Mouse (Mus musculus) heart, embryonic 14.5 days (tissue): ENCODE measurements at regions not wholly inside any gene's neighbourhood (a gene's known extent, or its start where the extent isn't known, plus 50 kb on each side); places are given as distances from the start of the nearest gene placed in this dataset.
"Not testable (repeated sequence)": the region's sequence is repeated elsewhere in the genome, so short reads cannot be mapped to it uniquely, and the experiment has no call there.

ENCODE experiments used
- ATAC-seq: fragments of 200-750 bp; cut with Nextera tagmentation; 2 replicates; pipeline ENCODE4 v1.8.0; 2017; ENCODE audit warnings: low read depth, moderate TSS enrichment; ENCODE audit not compliant: insufficient number of reproducible peaks, insufficient read depth, low FRiP score
- H3K27ac ChIP-seq, 2 experiments: fragments of 200-500 bp in 1 of 2; fragments of 300-500 bp in 1 of 2; sonication (generic) in 1 of 2; replicated peaks in 1 of 2; 2 replicates each; pipeline ENCODE4 v1.5.1; 2012 to 2014; ENCODE audit warnings: low read depth in 2 of 2, low read length in 2 of 2, control low read depth in 1 of 2, mild to moderate bottlenecking in 1 of 2, mixed read lengths in 1 of 2; ENCODE audit not compliant: control insufficient read depth in 1 of 2, insufficient read depth in 1 of 2
- H3K27me3 ChIP-seq: fragments of 300-500 bp; sonication (generic); 2 replicates; pipeline ENCODE4 v1.6.1; 2014; ENCODE audit warnings: mild to moderate bottlenecking, low read length, control low read depth; ENCODE audit not compliant: control insufficient read depth, insufficient read depth
- H3K36me3 ChIP-seq: fragments of 300-500 bp; sonication (generic); 2 replicates; pipeline ENCODE4 v1.6.1; 2014; ENCODE audit warnings: mild to moderate bottlenecking, control low read depth, low read length, mixed read lengths; ENCODE audit not compliant: control insufficient read depth, insufficient read depth
- H3K4me1 ChIP-seq, 2 experiments: fragments of 200-500 bp in 1 of 2; fragments of 300-500 bp in 1 of 2; sonication (generic) in 1 of 2; 2 replicates each; pipeline ENCODE4 v1.6.1; 2012 to 2014; ENCODE audit warnings: low read length in 2 of 2, control low read depth in 1 of 2, mixed read lengths in 1 of 2; ENCODE audit not compliant: control insufficient read depth in 2 of 2, insufficient read depth in 2 of 2
- H3K4me2 ChIP-seq: fragments of 300-500 bp; sonication (generic); 2 replicates; pipeline ENCODE4 v1.6.1; 2014; ENCODE audit warnings: mild to moderate bottlenecking, low read length
- H3K4me3 ChIP-seq, 2 experiments: fragments of 200-500 bp in 1 of 2; fragments of 300-500 bp in 1 of 2; sonication (generic) in 1 of 2; 2 replicates each; pipeline ENCODE4 v1.5.1; 2012 to 2014; ENCODE audit warnings: low read length in 2 of 2, mild to moderate bottlenecking in 2 of 2, control low read depth in 1 of 2, low read depth in 1 of 2, moderate library complexity in 1 of 2; ENCODE audit not compliant: control insufficient read depth in 1 of 2, insufficient read depth in 1 of 2
- H3K9ac ChIP-seq: fragments of 300-500 bp; sonication (generic); 2 replicates; pipeline ENCODE4 v1.6.1; 2014; ENCODE audit warnings: mild to moderate bottlenecking, low read length
- H3K9me3 ChIP-seq: fragments of 300-500 bp; sonication (generic); 2 replicates; pipeline ENCODE4 v1.6.1; 2016; ENCODE audit warnings: low read length, control low read depth; ENCODE audit not compliant: control insufficient read depth
- WGBS: fragments of 180-500 bp; shearing (Covaris S2); extraction: QIAGEN DNeasy Blood & Tissue Kit; methylation state at CpG from one replicate; pipeline ENCODE4 v1.1.7; 2014; 5-methylcytosine and 5-hydroxymethylcytosine counted together

- H3K9ac ChIP-seq = not testable (repeated sequence)
These were observed 368.0 kb upstream of the Arid1b start for GRCm38 (mm10) chr17:4626126-4626525.

GRCm38 (mm10) chr17:4627542-4627941, 366.6 kb upstream of the Arid1b start:
- no peak overlapping the region for H3K4me2 ChIP-seq
- H3K4me1 ChIP-seq = no peaks in the 10 kb centered on the region
- H3K9ac ChIP-seq = no peak overlapping the region
- H3K27ac ChIP-seq = no peak overlapping the region
- no peak overlapping the region for H3K4me3 ChIP-seq
- no peaks in the 10 kb centered on the region for H3K27me3 ChIP-seq
- no peak for ATAC-seq
- no peaks in the 10 kb centered on the region for H3K9me3 ChIP-seq
- no peaks in the 10 kb centered on the region for H3K36me3 ChIP-seq
- WGBS = 81% methylated on average over 7 of the region's 7 CpGs

More at GRCm38 (mm10) chr17:4626126-4626525, 368.0 kb upstream of the Arid1b start:
- WGBS = 87% methylated on average over 1 of the region's 1 CpGs
- not testable (repeated sequence) for H3K4me2 ChIP-seq, ATAC-seq, H3K36me3 ChIP-seq, H3K4me1 ChIP-seq, H3K27me3 ChIP-seq, H3K9me3 ChIP-seq, H3K4me3 ChIP-seq, H3K27ac ChIP-seq

GRCm38 (mm10) chr17:4631122-4631521, 363.0 kb upstream of the Arid1b start:
- H3K27me3 ChIP-seq = no peaks in the 10 kb centered on the region
- 82% methylated on average over 4 of the region's 4 CpGs for WGBS
- H3K4me3 ChIP-seq = no peak overlapping the region
- no peaks in the 10 kb centered on the region for H3K4me1 ChIP-seq
- no peaks in the 10 kb centered on the region for H3K36me3 ChIP-seq
- no peak overlapping the region for H3K27ac ChIP-seq
- H3K9me3 ChIP-seq = no peaks in the 10 kb centered on the region
- ATAC-seq = no peak
- H3K4me2 ChIP-seq = no peak overlapping the region
- no peak overlapping the region for H3K9ac ChIP-seq

GRCm38 (mm10) chr17:4632506-4632905, 361.6 kb upstream of the Arid1b start:
- Histone ChIP-seq H3K4me1 (peaks cover 0 to 4% of the 10 kb centered on the region in 2 experiments; a peak in 2 of 4 replicates), H3K9ac (no peak overlapping the region), H3K27me3 (no peaks in the 10 kb centered on the region), H3K4me3 (no peak overlapping the region), H3K36me3 (no peaks in the 10 kb centered on the region), H3K4me2 (no peak overlapping the region), H3K9me3 (no peaks in the 10 kb centered on the region), H3K27ac (no peak overlapping the region)
- no peak for ATAC-seq
- WGBS = 94% methylated on average over 2 of the region's 2 CpGs

GRCm38 (mm10) chr17:4633771-4634170, 360.4 kb upstream of the Arid1b start:
- Histone ChIP-seq H3K9ac (no peak overlapping the region), H3K4me2 (no peak overlapping the region), H3K4me3 (no peak overlapping the region), H3K9me3 (0 out of 2 replicates have a peak, but pooled peaks cover 4% of the 10 kb centered on the region), H3K27ac (no peak overlapping the region), H3K27me3 (no peaks in the 10 kb centered on the region), H3K4me1 (peaks cover 0 to 4% of the 10 kb centered on the region in 2 experiments; a peak in 2 of 4 replicates), H3K36me3 (no peaks in the 10 kb centered on the region)
- 36% methylated on average over 3 of the region's 3 CpGs for WGBS
- ATAC-seq = no peak

GRCm38 (mm10) chr17:4636796-4637353, 357.3 kb upstream of the Arid1b start:
- Histone ChIP-seq H3K9ac (no peak overlapping the region), H3K27me3 (no peaks in the 10 kb centered on the region), H3K9me3 (0 out of 2 replicates have a peak, but pooled peaks cover 4% of the 10 kb centered on the region), H3K27ac (0 out of 4 replicates have a peak overlapping the region, but pooled peaks of 1 of the 2 experiments have one; percentile 12), H3K4me2 (no peak overlapping the region), H3K36me3 (no peaks in the 10 kb centered on the region), H3K4me1 (peaks cover 0 to 4% of the 10 kb centered on the region in 2 experiments; a peak in 2 of 4 replicates), H3K4me3 (no peak overlapping the region)
- no peak for ATAC-seq
- WGBS = 19% methylated on average over 5 of the region's 5 CpGs

- no peaks in the 10 kb centered on the region for H3K27me3 ChIP-seq
- H3K9ac ChIP-seq = no peak overlapping the region
- 0 out of 2 replicates have a peak, but pooled peaks cover 4% of the 10 kb centered on the region for H3K9me3 ChIP-seq
- no peak overlapping the region for H3K4me2 ChIP-seq
- no peak overlapping the region for H3K4me3 ChIP-seq
- no peak overlapping the region for H3K27ac ChIP-seq
- ATAC-seq = no peak
- H3K36me3 ChIP-seq = no peaks in the 10 kb centered on the region
- 75% methylated on average over 4 of the region's 4 CpGs for WGBS
- peaks cover 0 to 4% of the 10 kb centered on the region in 2 experiments; a peak in 2 of 4 replicates for H3K4me1 ChIP-seq
These were observed 354.6 kb upstream of the Arid1b start for GRCm38 (mm10) chr17:4639531-4639930.

- Histone ChIP-seq H3K4me2 (no peak overlapping the region), H3K9me3 (0 out of 2 replicates have a peak, but pooled peaks cover 4% of the 10 kb centered on the region), H3K27me3 (no peaks in the 10 kb centered on the region), H3K36me3 (no peaks in the 10 kb centered on the region), H3K4me1 (peaks cover 0 to 4% of the 10 kb centered on the region in 2 experiments; a peak in 2 of 4 replicates), H3K27ac (no peak overlapping the region), H3K9ac (no peak overlapping the region), H3K4me3 (no peak overlapping the region)
- no peak for ATAC-seq
- 79% methylated on average over 7 of the region's 7 CpGs for WGBS
These were observed 353.6 kb upstream of the Arid1b start for GRCm38 (mm10) chr17:4640555-4640954.
